Mouse (Mus musculus) cortical plate, adult 2 months (tissue): ENCODE results near the gene Fbxo47.

Experiments
- CTCF ChIP-seq: fragments of 200-500 bp; IDR thresholded peaks from 2 replicates; pipeline ENCODE4 v1.5.1; 2011; ENCODE audit warnings: mild to moderate bottlenecking, control low read depth, low read length; ENCODE audit not compliant: insufficient read depth; ENCODE audit errors: extremely low read depth
- POLR2A ChIP-seq: fragments of 200-500 bp; IDR thresholded peaks from 2 replicates; pipeline ENCODE4 v1.6.1; 2011; ENCODE audit warnings: mild to moderate bottlenecking, low read length, control low read depth; ENCODE audit not compliant: insufficient read depth; ENCODE audit errors: extremely low read depth

GRCm38 (mm10) chr11:97897568-97898185, 13.7 kb upstream of the Fbxo47 start:
- TF ChIP-seq POLR2A: no peak
- TF ChIP-seq CTCF: no peak
